Mouse (Mus musculus): ENCODE data around the gene Gpa33. TPM values are rescaled to one million over a fixed set of nuclear protein-coding genes. Genes with fewer than 3 reads are reported as not detected.

Gpa33 gene
- total and polyA plus RNA-seq, 3 experiments, result not detected

DNA sequence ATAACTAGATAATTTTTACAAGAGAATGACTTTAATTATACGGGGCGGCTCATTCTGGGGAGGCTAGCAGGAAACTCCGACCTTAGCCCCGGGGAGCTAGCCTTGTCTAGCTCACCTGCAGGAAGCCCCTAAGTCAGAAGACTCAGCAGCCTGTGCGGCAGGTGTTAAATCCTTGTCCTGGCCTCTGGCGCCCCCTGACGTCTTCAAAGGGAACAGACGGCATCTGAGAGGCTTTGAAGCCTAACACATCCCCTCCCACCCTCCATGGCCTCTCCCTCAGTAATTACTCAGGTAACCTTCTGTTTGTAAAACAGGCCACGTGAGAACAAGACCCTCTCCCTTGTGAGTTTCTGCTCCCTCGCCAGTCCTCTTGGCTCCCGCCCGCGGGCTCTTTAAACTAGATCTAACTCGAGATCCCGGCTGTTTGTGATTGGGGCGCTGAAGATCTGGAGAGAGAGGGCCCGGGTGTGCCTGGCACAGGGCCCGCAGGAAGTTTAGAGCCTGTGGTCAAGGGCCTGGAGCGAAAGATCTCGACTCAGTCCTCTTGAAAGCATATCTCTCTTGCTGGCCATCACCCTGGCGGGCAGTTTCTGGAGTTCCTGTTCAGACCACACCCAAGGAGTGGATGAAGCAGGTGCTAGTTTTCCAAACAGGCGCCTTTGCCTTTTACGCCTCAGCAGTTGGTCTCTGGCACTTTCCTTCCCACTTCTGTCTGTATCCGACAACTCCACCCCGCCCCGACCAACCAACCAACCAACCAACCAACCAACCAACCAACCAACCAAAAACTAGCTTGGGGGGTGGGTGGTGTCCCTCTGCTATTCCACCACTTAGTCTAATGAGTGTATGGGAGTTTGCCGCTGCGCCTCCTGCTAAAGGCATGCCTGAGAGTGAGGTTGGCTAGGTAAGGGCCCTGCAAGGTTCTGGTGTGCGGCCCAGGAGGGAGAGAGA is 24.4 kb downstream of the Gpa33 start:
- Histone ChIP-seq H3K4me1 (ENCODE audit: control insufficient read depth, insufficient read depth, low read length) (no peaks in the 10 kb centered on the region), H3K9ac (ENCODE audit: low read depth, low read length) (no peak overlapping the region), H3K79me2 (replicated peaks; ENCODE audit: control insufficient read depth, insufficient read depth, low read length) (no peaks in the 10 kb centered on the region), H3K4me3 (no peak overlapping the region), H3K27me3 (ENCODE audit: control insufficient read depth, insufficient read depth, low read length) (no peaks in the 10 kb centered on the region; the same call in 1 of the 2 replicates), H3K27ac (no peak overlapping the region), H3K36me3 (ENCODE audit: control insufficient read depth, insufficient read depth, low read length) (no peaks in the 10 kb centered on the region)
- TF ChIP-seq POLR2A (IDR thresholded peaks at IDR 0.05; ENCODE audit: insufficient read depth, low read depth, low read length) (no peak), EP300 (IDR thresholded peaks at IDR 0.05; ENCODE audit: insufficient read depth, low read depth, low read length) (peak; percentile 67; the same call in 1 of the 2 replicates)
- intact Hi-C loops (cut with DNase I), result loop anchor here (1.0 to 10.0 kb wide), 4 partner anchors 187 to 500 kb away; no protein-coding TSS in a partner anchor
- peak; percentile 74 to 78 for DNase-seq
- 6% methylated on average over 29 of the region's 29 CpGs for WGBS

DNA sequence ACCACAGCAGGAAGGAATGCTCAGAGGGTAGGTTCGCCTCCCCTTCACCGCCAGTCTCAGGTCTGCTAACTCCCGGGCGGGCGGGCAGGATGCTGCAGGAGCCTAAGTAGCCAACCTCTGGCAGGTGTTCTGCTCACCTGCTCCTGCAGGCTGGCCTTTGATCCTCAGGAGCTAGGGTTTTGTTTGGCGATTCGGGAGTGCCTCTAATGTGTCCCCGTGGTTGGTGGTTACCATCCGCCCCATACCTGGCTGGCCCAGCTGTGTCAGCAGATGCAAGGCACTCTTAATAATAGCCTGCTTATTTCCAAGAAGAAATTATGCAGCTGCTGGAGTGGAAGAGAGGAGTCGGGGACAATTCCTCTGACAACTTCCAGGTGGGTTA is 25.1 kb downstream of the Gpa33 start:
- TF ChIP-seq POLR2A (IDR thresholded peaks at IDR 0.05; ENCODE audit: insufficient read depth, low read depth, low read length) (no peak), EP300 (IDR thresholded peaks at IDR 0.05; ENCODE audit: insufficient read depth, low read depth, low read length) (no peak), CTCF (IDR thresholded peaks at IDR 0.05) (no peak)
- intact Hi-C loops (cut with DNase I), result loop anchor here (10.0 kb wide), 1 partner anchor 500 kb away; no protein-coding TSS in a partner anchor
- WGBS, result 25% methylated on average over 10 of the region's 10 CpGs
- no peaks in the 10 kb centered on the region for H3K36me3 ChIP-seq (ENCODE audit: control insufficient read depth, insufficient read depth, low read length)
- no peaks in the 10 kb centered on the region for H3K79me2 ChIP-seq (replicated peaks; ENCODE audit: control insufficient read depth, insufficient read depth, low read length)
- no peaks in the 10 kb centered on the region for H3K4me1 ChIP-seq (ENCODE audit: control insufficient read depth, insufficient read depth, low read length)
- H3K27me3 ChIP-seq (ENCODE audit: control insufficient read depth, insufficient read depth, low read length), result no peaks in the 10 kb centered on the region; the same call in 1 of the 2 replicates
- H3K9ac ChIP-seq (ENCODE audit: low read depth, low read length), result no peak overlapping the region
- no peak overlapping the region for H3K27ac ChIP-seq
- no peak overlapping the region for H3K4me3 ChIP-seq
- no peak for DNase-seq

DNA sequence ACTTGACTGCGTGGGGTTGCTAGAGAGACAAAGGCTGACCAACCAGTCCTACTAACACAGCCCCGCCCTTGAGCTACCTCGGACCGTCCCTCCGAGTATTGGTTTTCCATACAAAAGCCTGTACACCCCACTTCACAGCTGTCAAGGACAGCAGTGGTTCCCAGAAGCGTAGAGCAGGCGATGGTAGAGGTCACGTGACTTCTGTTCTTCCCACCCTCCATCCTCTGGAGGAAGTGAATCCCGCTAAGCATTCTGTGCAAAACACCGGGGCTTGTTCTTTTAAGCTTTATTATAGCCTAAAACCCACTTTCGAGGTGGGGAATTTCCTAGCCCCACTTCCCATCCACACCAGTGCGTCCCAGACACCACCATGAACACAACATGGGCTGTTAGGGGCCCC is 27.7 kb downstream of the Gpa33 start:
- Histone ChIP-seq H3K79me2 (replicated peaks; ENCODE audit: control insufficient read depth, insufficient read depth, low read length) (no peaks in the 10 kb centered on the region), H3K27me3 (ENCODE audit: control insufficient read depth, insufficient read depth, low read length) (no peaks in the 10 kb centered on the region; the same call in 1 of the 2 replicates), H3K9ac (ENCODE audit: low read depth, low read length) (no peak overlapping the region), H3K27ac (no peak overlapping the region), H3K4me1 (ENCODE audit: control insufficient read depth, insufficient read depth, low read length) (no peaks in the 10 kb centered on the region), H3K4me3 (no peak overlapping the region), H3K36me3 (ENCODE audit: control insufficient read depth, insufficient read depth, low read length) (no peaks in the 10 kb centered on the region)
- no peak for DNase-seq
- intact Hi-C loops (cut with DNase I), result loop anchor here (10.0 kb wide), 1 partner anchor 503 kb away; no protein-coding TSS in a partner anchor
- TF ChIP-seq POLR2A (IDR thresholded peaks at IDR 0.05; ENCODE audit: insufficient read depth, low read depth, low read length), result no peak
- no peak for TF ChIP-seq CTCF (IDR thresholded peaks at IDR 0.05)
- TF ChIP-seq EP300 (IDR thresholded peaks at IDR 0.05; ENCODE audit: insufficient read depth, low read depth, low read length), result no peak
- 66% methylated on average over 12 of the region's 12 CpGs for WGBS

DNA sequence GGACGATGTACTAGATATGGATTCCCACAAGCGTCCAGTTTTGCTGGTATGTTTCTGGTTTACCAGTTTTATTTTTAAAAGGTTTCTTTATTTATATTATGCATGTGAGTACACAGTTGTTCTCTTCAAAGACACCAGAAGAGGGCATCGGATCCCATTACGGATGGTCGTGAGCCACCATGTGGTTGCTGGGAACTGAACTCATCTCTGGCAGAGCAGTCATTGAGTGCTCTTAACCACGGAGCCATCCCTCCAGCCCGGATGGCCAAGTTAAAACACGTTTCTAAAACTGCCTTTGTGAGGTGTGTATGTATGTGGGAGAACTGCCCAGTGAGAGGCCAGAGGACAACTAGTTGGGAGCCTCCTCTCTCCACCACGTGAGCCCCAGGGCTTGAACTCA is 28.6 kb downstream of the Gpa33 start:
- no peaks in the 10 kb centered on the region for H3K79me2 ChIP-seq (replicated peaks; ENCODE audit: control insufficient read depth, insufficient read depth, low read length)
- H3K9ac ChIP-seq (ENCODE audit: low read depth, low read length), result no peak overlapping the region
- no peak overlapping the region for H3K4me3 ChIP-seq
- H3K4me1 ChIP-seq (ENCODE audit: control insufficient read depth, insufficient read depth, low read length), result no peaks in the 10 kb centered on the region
- intact Hi-C loops (cut with DNase I), result loop anchor here (10.0 kb wide), 1 partner anchor 504 kb away; no protein-coding TSS in a partner anchor
- no peak overlapping the region for H3K27ac ChIP-seq
- no peaks in the 10 kb centered on the region; the same call in 1 of the 2 replicates for H3K27me3 ChIP-seq (ENCODE audit: control insufficient read depth, insufficient read depth, low read length)
- H3K36me3 ChIP-seq (ENCODE audit: control insufficient read depth, insufficient read depth, low read length), result no peaks in the 10 kb centered on the region
- no peak for DNase-seq
- TF ChIP-seq POLR2A (IDR thresholded peaks at IDR 0.05; ENCODE audit: insufficient read depth, low read depth, low read length), result no peak
- TF ChIP-seq EP300 (IDR thresholded peaks at IDR 0.05; ENCODE audit: insufficient read depth, low read depth, low read length), result no peak
- TF ChIP-seq CTCF (IDR thresholded peaks at IDR 0.05), result no peak
- WGBS, result 52% methylated on average over 9 of the region's 9 CpGs

DNA sequence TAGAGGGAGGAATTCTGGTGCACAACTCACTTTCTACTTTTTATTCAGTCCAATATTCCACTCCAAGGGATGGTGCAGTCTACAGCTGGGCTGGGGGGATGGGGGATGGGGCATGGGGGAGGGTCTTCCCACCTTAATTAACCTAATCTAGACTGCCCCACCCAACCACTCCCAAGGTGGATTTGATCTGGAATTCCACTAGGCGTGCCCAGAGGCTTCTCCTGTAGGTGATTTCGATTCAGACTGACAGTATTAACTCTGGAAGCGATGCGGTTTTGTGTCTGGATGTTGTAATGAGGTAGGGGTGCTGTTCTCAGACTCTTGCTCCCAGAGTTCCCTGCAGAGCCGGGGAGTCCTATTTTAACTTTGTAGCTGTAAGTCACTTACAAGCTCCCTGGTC is 30.1 kb downstream of the Gpa33 start:
- H3K4me1 ChIP-seq (ENCODE audit: control insufficient read depth, insufficient read depth, low read length), result no peaks in the 10 kb centered on the region
- TF ChIP-seq POLR2A (IDR thresholded peaks at IDR 0.05; ENCODE audit: insufficient read depth, low read depth, low read length) (no peak), EP300 (IDR thresholded peaks at IDR 0.05; ENCODE audit: insufficient read depth, low read depth, low read length) (no peak), CTCF (IDR thresholded peaks at IDR 0.05) (no peak)
- no peak overlapping the region for H3K9ac ChIP-seq (ENCODE audit: low read depth, low read length)
- intact Hi-C loops (cut with DNase I), result loop anchor here (1.0 to 5.0 kb wide), 3 partner anchors 95 to 202 kb away; partner anchors contain the start of gene Ildr2
- H3K27me3 ChIP-seq (ENCODE audit: control insufficient read depth, insufficient read depth, low read length), result no peaks in the 10 kb centered on the region; the same call in 1 of the 2 replicates
- no peak for DNase-seq
- H3K36me3 ChIP-seq (ENCODE audit: control insufficient read depth, insufficient read depth, low read length), result no peaks in the 10 kb centered on the region
- no peak overlapping the region for H3K27ac ChIP-seq
- no peak overlapping the region for H3K4me3 ChIP-seq
- 42% methylated on average over 5 of the region's 5 CpGs for WGBS
- H3K79me2 ChIP-seq (replicated peaks; ENCODE audit: control insufficient read depth, insufficient read depth, low read length), result no peaks in the 10 kb centered on the region
